ENCODE assay signal across 8 mouse cellular contexts in the genomic region with DNA sequence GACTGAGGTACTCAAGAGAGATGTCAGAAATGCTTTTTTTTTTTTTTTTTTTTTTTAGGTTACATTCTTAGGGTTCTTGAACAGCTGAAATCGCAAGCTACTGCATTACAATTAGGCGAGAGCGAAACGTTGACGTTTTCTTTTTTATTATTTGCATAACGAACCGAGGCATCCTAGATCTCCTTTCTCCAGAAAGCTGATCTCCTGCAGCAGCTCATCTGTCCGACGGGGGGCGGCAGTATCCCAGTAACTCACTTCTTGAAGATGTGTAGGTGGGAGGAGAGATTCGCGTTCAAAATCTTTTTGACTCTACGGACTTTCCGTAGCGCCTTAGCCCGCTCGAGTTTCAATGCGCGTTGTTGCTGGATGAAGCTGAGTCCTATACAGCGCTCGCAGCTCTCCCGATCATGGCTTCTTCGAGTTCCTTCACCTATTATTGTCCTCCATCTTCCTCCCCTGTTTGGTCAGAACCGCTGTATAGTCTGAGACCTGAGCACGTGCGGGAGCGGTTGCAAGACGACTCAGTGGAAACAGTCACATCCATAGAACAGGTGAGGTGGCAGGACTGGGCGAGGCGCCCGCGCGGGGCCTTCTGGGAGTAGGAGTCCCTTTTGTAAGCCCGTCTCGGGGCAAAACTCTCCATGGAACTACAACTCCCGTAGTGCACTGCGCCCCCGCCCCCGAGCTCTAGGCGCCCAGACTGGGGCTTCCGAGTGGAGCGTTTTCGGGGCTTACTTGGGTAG. TPM values are rescaled to one million over a fixed set of nuclear protein-coding genes. Genes with fewer than 3 reads are reported as not detected.
DNase-seq lines count a peak whose midpoint lies in the region; ATAC-seq and TF ChIP-seq lines count a peak whose summit lies in the region.

No protein-coding gene starts in this region.

- H3K9me3 ChIP-seq in ES-E14 (ENCODE audit: control insufficient read depth, insufficient read depth, low read depth, low read length): no peaks in the 10 kb centered on the region
- no peaks in the 10 kb centered on the region for H3K9me3 ChIP-seq in forebrain, embryonic 15.5 days
- H3K9me3 ChIP-seq in lung, embryonic 14.5 days (ENCODE audit: low read depth, low read length): no peaks in the 10 kb centered on the region

- H3K4me2 ChIP-seq in forebrain, embryonic 15.5 days (replicated peaks): peak overlapping the region; percentile 65
- peak overlapping the region; percentile 67 for H3K4me2 ChIP-seq in lung, embryonic 14.5 days

- H3K4me1 ChIP-seq in ES-E14 (ENCODE audit: control insufficient read depth in 2 of 2, insufficient read depth in 2 of 2, low read length in 2 of 2, poor library complexity in 1 of 2): peaks cover 0 to 6% of the 10 kb centered on the region in 2 experiments; a peak in 2 of 4 replicates
- H3K4me1 ChIP-seq in forebrain, embryonic 15.5 days: peaks cover 17% of the 10 kb centered on the region
- no peaks in the 10 kb centered on the region for H3K4me1 ChIP-seq in lung, embryonic 14.5 days (ENCODE audit: insufficient read depth)
- H3K4me1 ChIP-seq in olfactory bulb, adult 2 months (ENCODE audit: control insufficient read depth, insufficient read depth, low read length): no peaks in the 10 kb centered on the region; the same call in 1 of the 2 replicates
- peaks cover 4% of the 10 kb centered on the region for H3K4me1 ChIP-seq in thymus, adult 2 months (replicated peaks; ENCODE audit: control insufficient read depth, insufficient read depth, low read length)

- peak overlapping the region; percentile 80 to 93 for H3K4me3 ChIP-seq in ES-E14 (ENCODE audit: insufficient read depth in 1 of 2, low read depth in 1 of 2, low read length in 2 of 2, poor library complexity in 1 of 2, severe bottlenecking in 1 of 2)
- peak overlapping the region; percentile 63 for H3K4me3 ChIP-seq in forebrain, embryonic 15.5 days
- H3K4me3 ChIP-seq in layer of hippocampus, adult 2 months: peak overlapping the region; percentile 90
- peak overlapping the region; percentile 59 for H3K4me3 ChIP-seq in lung, embryonic 14.5 days (ENCODE audit: low read depth, low read length)
- H3K4me3 ChIP-seq in olfactory bulb, adult 2 months (ENCODE audit: insufficient read depth, low read depth, low read length): peak overlapping the region; percentile 85
- peak overlapping the region; percentile 98 for H3K4me3 ChIP-seq in thymus, adult 2 months (ENCODE audit: control insufficient read depth, insufficient read depth, low read length)

- H3K36me3 ChIP-seq in ES-E14 (ENCODE audit: control insufficient read depth, insufficient read depth, low read length, poor library complexity, severe bottlenecking): no peaks in the 10 kb centered on the region
- no peaks in the 10 kb centered on the region for H3K36me3 ChIP-seq in forebrain, embryonic 15.5 days
- H3K36me3 ChIP-seq in lung, embryonic 14.5 days (ENCODE audit: insufficient read depth): no peaks in the 10 kb centered on the region
- no peaks in the 10 kb centered on the region for H3K36me3 ChIP-seq in thymus, adult 2 months (ENCODE audit: control insufficient read depth, insufficient read depth, low read length)

- H3K27ac ChIP-seq in ES-E14 (ENCODE audit: insufficient read depth, low read depth, low read length, poor library complexity, severe bottlenecking): peak overlapping the region; percentile 68
- peak overlapping the region; percentile 89 for H3K27ac ChIP-seq in forebrain, embryonic 15.5 days (replicated peaks)
- peak overlapping the region; percentile 93 for H3K27ac ChIP-seq in layer of hippocampus, adult 2 months
- peak overlapping the region; percentile 70; the same call in 1 of the 2 replicates for H3K27ac ChIP-seq in lung, embryonic 14.5 days (ENCODE audit: low read depth)
- peak overlapping the region; percentile 83 for H3K27ac ChIP-seq in olfactory bulb, adult 2 months (ENCODE audit: insufficient read depth, low read depth, low read length)
- H3K27ac ChIP-seq in thymus, adult 2 months (ENCODE audit: control insufficient read depth, insufficient read depth, low read length): peak overlapping the region; percentile 60

- ATAC-seq in forebrain, embryonic 15.5 days (replicated peaks): peak; percentile 99
- peak; percentile 99 for ATAC-seq in lung, embryonic 14.5 days (ENCODE audit: insufficient read depth)

- H3K9ac ChIP-seq in ES-E14 (ENCODE audit: insufficient read depth, low read depth, low read length, poor library complexity, severe bottlenecking): peak overlapping the region; percentile 94
- peak overlapping the region; percentile 71 for H3K9ac ChIP-seq in forebrain, embryonic 15.5 days (replicated peaks)
- H3K9ac ChIP-seq in lung, embryonic 14.5 days: peak overlapping the region; percentile 70

- no peaks in the 10 kb centered on the region; the same call in 1 of the 2 replicates for H3K27me3 ChIP-seq in forebrain, embryonic 15.5 days
- no peaks in the 10 kb centered on the region for H3K27me3 ChIP-seq in lung, embryonic 14.5 days (ENCODE audit: insufficient read depth, low read length)
- H3K27me3 ChIP-seq in thymus, adult 2 months (ENCODE audit: control insufficient read depth, insufficient read depth, low read length): no peaks in the 10 kb centered on the region

- peak; percentile 96 for DNase-seq in ES-E14 (ENCODE audit: low read depth, low spot score)
- DNase-seq in cerebellum, adult 11-12 months: peak; percentile 99
- DNase-seq in heart, postnatal 36 days: peak; percentile 96 to 98
- peak; percentile 97 to 99 for DNase-seq in layer of hippocampus, adult 2 months (ENCODE audit: low spot score in 2 of 2)
- peak; percentile 99 for DNase-seq in lung, embryonic 14.5 days
- peak; percentile 99 for DNase-seq in thymus, adult 2 months

- peak; percentile 85 for TF ChIP-seq CTCF in layer of hippocampus, adult 2 months (conservative IDR thresholded peaks at IDR 0.05)
- TF ChIP-seq CTCF in lung, embryonic 14.5 days (IDR thresholded peaks at IDR 0.05; ENCODE audit: low read depth): peak; percentile 84
- TF ChIP-seq CTCF in olfactory bulb, adult 2 months (IDR thresholded peaks at IDR 0.05; ENCODE audit: insufficient read depth, low read depth, low read length): no peak
- TF ChIP-seq CTCF in thymus, adult 2 months (IDR thresholded peaks at IDR 0.05; ENCODE audit: borderline replicate concordance, control insufficient read depth, extremely low read depth, insufficient read depth, low read length, poor library complexity): 0 out of 2 replicates have a peak, but pooled peaks have one; percentile 51

- WGBS in forebrain, embryonic 15.5 days: under 1% methylated on average over 43 of the region's 43 CpGs
- WGBS in lung, embryonic 14.5 days: under 1% methylated on average over 43 of the region's 43 CpGs
- under 1% methylated on average over 43 of the region's 43 CpGs for WGBS in olfactory bulb, adult 2 months
- WGBS in thymus, adult 2 months: under 1% methylated on average over 43 of the region's 43 CpGs

- in situ Hi-C loops in ES-E14 (cut with MboI; ENCODE audit: low sequenced_read_pairs in 2 of 2, unreplicated experiment in 2 of 2): no loop called here

- intact Hi-C loops in heart, postnatal 36 days (cut with DNase I): loop anchor here (2.0 to 10.0 kb wide), 5 partner anchors 42 to 830 kb away; partner anchors contain the start of gene Fut8

- TF ChIP-seq POLR2A in olfactory bulb, adult 2 months (IDR thresholded peaks at IDR 0.05; ENCODE audit: insufficient read depth, low read depth, low read length): peak; percentile 39; the same call in 1 of the 2 replicates
- peak; percentile 66; the same call in 1 of the 2 replicates for TF ChIP-seq POLR2A in thymus, adult 2 months (IDR thresholded peaks at IDR 0.05; ENCODE audit: control insufficient read depth, extremely low read depth, insufficient read depth, low read length, poor library complexity)

TF ChIP-seq in ES-E14, 5 proteins besides CTCF, POLR2A, EP300 and RAD21:
- TF ChIP-seq ZC3H11A (IDR thresholded peaks at IDR 0.05; ENCODE audit: borderline replicate concordance, low read depth, low read length) (peak; percentile 87), HCFC1 (IDR thresholded peaks at IDR 0.05; ENCODE audit: borderline replicate concordance, insufficient read depth, low read length) (peak; percentile 94), MAFK (IDR thresholded peaks at IDR 0.05; ENCODE audit: insufficient read depth, low read depth, low read length) (no peak), ZNF384 (IDR thresholded peaks at IDR 0.05; ENCODE audit: low read depth, low read length) (peak; percentile 61), CHD2 (IDR thresholded peaks at IDR 0.05; ENCODE audit: low read depth, low read length) (no peak)

RNA-seq across cellular contexts. Expression of gene Rab15, which starts 14.6 kb away (rescaled TPM):
- total RNA-seq in ES-E14 (2012; rRNA removed): 8.8 and 9.5 TPM in 2 replicates
- 23.9 and 26.7 TPM in 2 replicates for polyA plus RNA-seq in forebrain, embryonic 15.5 days (2015; fragmentation: Nextera tagmentation; extraction: Ambion mirVana)
- total RNA-seq in heart, postnatal 36 days (2021): under 1 TPM; 0.86 to 0.92 TPM
- 100 to 1,000 TPM; 189 to 195 TPM for total RNA-seq in layer of hippocampus, adult 2 months (2021)
- polyA plus RNA-seq in lung, embryonic 14.5 days (2014; fragmentation: Nextera tagmentation; extraction: Ambion mirVana): 26.0 and 36.5 TPM in 2 replicates
- not detected in 2 replicates for polyA plus RNA-seq in olfactory bulb, adult 2 months (2012; ENCODE audit: insufficient read depth, insufficient read length, low replicate concordance, missing spikeins)
- 18.6 and 21.9 TPM in 2 replicates for polyA plus RNA-seq in thymus, adult 2 months (2012; rRNA removed)

RNA-seq across cellular contexts. Expression of gene Gpx2, which starts 41.9 kb away (rescaled TPM):
- total RNA-seq in ES-E14 (2012; rRNA removed): 3.8 and 7.0 TPM in 2 replicates
- not detected in 2 replicates for polyA plus RNA-seq in forebrain, embryonic 15.5 days (2015; fragmentation: Nextera tagmentation; extraction: Ambion mirVana)
- total RNA-seq in heart, postnatal 36 days (2021): not detected
- under 1 TPM in 1 of 2 experiments, not detected in 1; 0.88 TPM for total RNA-seq in layer of hippocampus, adult 2 months (2021)
- polyA plus RNA-seq in lung, embryonic 14.5 days (2014; fragmentation: Nextera tagmentation; extraction: Ambion mirVana): 25.8 and 30.8 TPM in 2 replicates
- polyA plus RNA-seq in olfactory bulb, adult 2 months (2012; ENCODE audit: insufficient read depth, insufficient read length, low replicate concordance, missing spikeins): not detected in 2 replicates
- 5.4 and 6.3 TPM in 2 replicates for polyA plus RNA-seq in thymus, adult 2 months (2012; rRNA removed)

Comparison
In these comparisons a context has a peak if more than half of its experiments do, and no peak if none do; other contexts are left out.
1. Peak in every context shown above with its lines: DNase-seq, ATAC-seq, H3K4me3 ChIP-seq and H3K27ac ChIP-seq.